Mouse (Mus musculus) liver, adult 2 months (tissue): ENCODE data around the gene Tm9sf4. TPM values are rescaled to one million over a fixed set of nuclear protein-coding genes. Genes with fewer than 3 reads are reported as not detected.

ENCODE experiments used
- DNase-seq: peaks from one replicate; pipeline ENCODE4 v3.0.0-alpha.2; 2011; ENCODE audit warnings: low read depth, low spot score; ENCODE audit errors: extremely low read depth
- H3K27ac ChIP-seq: fragments of 200-500 bp; replicated peaks from 2 replicates; pipeline ENCODE4 v1.5.1; 2012; ENCODE audit warnings: low read depth, mild to moderate bottlenecking, control low read depth, inconsistent platforms, low read length; ENCODE audit not compliant: insufficient read depth
- H3K27me3 ChIP-seq: fragments of 200-500 bp; 2 replicates; pipeline ENCODE4 v1.6.1; 2012; ENCODE audit warnings: mild to moderate bottlenecking, moderate library complexity, low read length, inconsistent platforms; ENCODE audit not compliant: control insufficient read depth, insufficient read depth
- H3K36me3 ChIP-seq: fragments of 200-500 bp; 2 replicates; pipeline ENCODE4 v1.6.1; 2012; ENCODE audit warnings: low read length, inconsistent platforms; ENCODE audit not compliant: control insufficient read depth, insufficient read depth
- H3K4me1 ChIP-seq: fragments of 200-500 bp; 2 replicates; pipeline ENCODE4 v1.6.1; 2011; ENCODE audit warnings: low read length; ENCODE audit not compliant: control insufficient read depth, insufficient read depth
- H3K4me3 ChIP-seq: fragments of 200-500 bp; 2 replicates; pipeline ENCODE4 v1.5.1; 2011; ENCODE audit warnings: low read depth, mild to moderate bottlenecking, control low read depth, low read length, moderate library complexity; ENCODE audit not compliant: insufficient read depth
- H3K79me2 ChIP-seq: fragments of 200-500 bp; 2 replicates; pipeline ENCODE4 v1.6.1; 2012; ENCODE audit warnings: inconsistent platforms, mild to moderate bottlenecking, low read length, moderate library complexity; ENCODE audit not compliant: control insufficient read depth, insufficient read depth
- H3K9ac ChIP-seq: fragments of 200-500 bp; 2 replicates; pipeline ENCODE4 v1.6.1; 2012; ENCODE audit warnings: low read depth, mild to moderate bottlenecking, control low read depth, inconsistent platforms, low read length
- CTCF ChIP-seq: fragments of 200-500 bp; IDR thresholded peaks from 2 replicates; pipeline ENCODE4 v1.5.1; 2011; ENCODE audit warnings: low read depth, low read length, control low read depth
- POLR2A ChIP-seq: fragments of 200-500 bp; IDR thresholded peaks from 2 replicates; pipeline ENCODE4 v1.6.1; 2011; ENCODE audit warnings: low read length, control low read depth; ENCODE audit not compliant: insufficient read depth; ENCODE audit errors: extremely low read depth
- WGBS: fragments of 180-500 bp; shearing (Covaris S2); methylation state at CpG from one replicate; pipeline ENCODE4 v1.1.7; 2018; 5-methylcytosine and 5-hydroxymethylcytosine counted together
- polyA plus RNA-seq: library from polyadenylated mRNA; depleted of rRNA; stranded (reverse); fragments of >200 nt; gene quantifications from 2 replicates; pipeline ENCODE4 v1.2.3, GENCODE M21; 2012
- total RNA-seq: library from RNA; depleted of rRNA; stranded (reverse); fragments of >200 nt; gene quantifications from 2 replicates; pipeline ENCODE4 v1.2.3, GENCODE M21; 2014

Gene Tm9sf4
- total and polyA plus RNA-seq, 2 experiments, result 28.0 to 45.5 TPM

DNA sequence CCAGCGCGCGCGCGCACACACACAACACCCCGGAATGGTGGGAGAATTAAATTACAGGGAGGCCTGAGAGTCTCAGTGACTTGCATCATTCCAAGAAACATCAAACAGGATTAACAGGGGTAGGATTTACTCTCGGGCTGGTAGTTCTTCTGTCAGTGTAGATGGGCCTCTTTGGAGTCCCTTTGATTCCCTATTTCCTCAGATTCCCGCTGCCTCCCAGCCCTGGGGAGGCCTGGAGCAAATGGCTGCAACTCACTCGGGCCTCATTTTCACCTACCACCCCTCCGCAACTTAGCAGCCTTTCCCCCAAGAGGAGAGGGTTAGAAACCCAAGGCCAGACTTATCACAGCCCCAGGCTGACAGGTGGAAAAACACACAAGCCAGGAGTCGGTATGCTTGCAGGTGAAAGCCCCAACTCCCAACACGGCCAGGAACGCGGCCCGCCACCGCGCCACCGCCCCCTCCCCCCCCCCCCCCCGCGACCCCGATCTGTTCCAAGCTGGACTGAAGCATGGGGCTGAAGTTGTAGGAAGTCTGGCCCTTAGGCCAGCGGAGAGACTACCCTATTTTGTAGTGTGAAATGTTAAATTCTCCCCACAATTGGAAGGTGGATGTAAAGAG, 78.9 kb downstream of the Tm9sf4 start:
- Histone ChIP-seq H3K27me3 (no peaks in the 10 kb centered on the region), H3K36me3 (peaks cover 2% of the 10 kb centered on the region; the same call in 1 of the 2 replicates), H3K4me3 (peak overlapping the region; percentile 99), H3K9ac (peak overlapping the region; percentile 99), H3K4me1 (peaks cover 17% of the 10 kb centered on the region), H3K27ac (peak overlapping the region; percentile 38; the same call in 1 of the 2 replicates), H3K79me2 (peaks cover 14% of the 10 kb centered on the region; the same call in 1 of the 2 replicates)
- TF ChIP-seq POLR2A, result no peak
- TF ChIP-seq CTCF, result no peak
- peak; percentile 22 for DNase-seq
- 8% methylated on average over 21 of the region's 22 CpGs for WGBS

GRCm38 (mm10) chr2:153240701-153241235, 79.7 kb downstream of the Tm9sf4 start:
- peak; percentile 33 for DNase-seq
- peak overlapping the region; percentile 87 for H3K27ac ChIP-seq
- peaks cover 17% of the 10 kb centered on the region for H3K4me1 ChIP-seq
- H3K9ac ChIP-seq, result peak overlapping the region; percentile 99
- no peaks in the 10 kb centered on the region for H3K36me3 ChIP-seq
- TF ChIP-seq CTCF (no peak), POLR2A (no peak)
- H3K79me2 ChIP-seq, result peaks cover 14% of the 10 kb centered on the region; the same call in 1 of the 2 replicates
- H3K27me3 ChIP-seq, result no peaks in the 10 kb centered on the region
- peak overlapping the region; percentile 99 for H3K4me3 ChIP-seq
- WGBS, result 1% methylated on average over 32 of the region's 33 CpGs

- Histone ChIP-seq H3K27ac (peak within 1 kb of the TSS; percentile 87), H3K4me1 (peaks cover 17% of the 10 kb centered on the region), H3K9ac (peak within 1 kb of the TSS; percentile 99), H3K27me3 (no peaks in the 10 kb centered on the region), H3K79me2 (peaks cover 14% of the 10 kb centered on the region; the same call in 1 of the 2 replicates), H3K4me3 (peak within 1 kb of the TSS; percentile 99), H3K36me3 (0 out of 2 replicates have a peak, but pooled peaks cover 2% of the 10 kb centered on the region)
- TF ChIP-seq POLR2A (peak; percentile 41; the same call in 1 of the 2 replicates), CTCF (peak; percentile 44)
- DNase-seq, result peak; percentile 62
- WGBS, result 1% methylated on average over 71 of the region's 72 CpGs
Measured at GRCm38 (mm10) chr2:153241250-153242014, 80.3 kb downstream of the Tm9sf4 start, which contains the start of the genes Plagl2 and Pofut1. TSS of gene Plagl2 (minus strand) at chr2:153241426. TSS of gene Pofut1 (plus strand) at chr2:153241533.

DNA sequence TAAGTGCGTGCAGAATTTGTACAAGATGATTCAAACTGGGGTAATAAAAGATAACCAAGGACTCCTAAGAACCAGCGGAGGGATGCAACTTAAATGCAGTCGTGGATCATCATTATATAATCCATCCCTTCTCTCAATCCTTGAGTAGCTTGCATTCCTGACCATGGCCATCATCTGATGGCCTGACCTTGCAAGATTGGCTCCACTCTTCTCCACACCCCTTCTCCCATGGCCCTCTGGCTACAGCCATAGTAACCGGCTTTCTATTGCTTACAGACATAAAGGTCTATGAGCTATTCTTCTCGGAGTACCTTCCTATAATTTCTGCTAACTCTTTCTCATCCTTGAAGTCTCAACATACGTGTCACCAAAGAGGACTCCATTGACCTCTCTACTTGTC, 81.1 kb downstream of the Tm9sf4 start:
- no peak overlapping the region for H3K9ac ChIP-seq
- H3K36me3 ChIP-seq, result 0 out of 2 replicates have a peak, but pooled peaks cover 2% of the 10 kb centered on the region

DNA sequence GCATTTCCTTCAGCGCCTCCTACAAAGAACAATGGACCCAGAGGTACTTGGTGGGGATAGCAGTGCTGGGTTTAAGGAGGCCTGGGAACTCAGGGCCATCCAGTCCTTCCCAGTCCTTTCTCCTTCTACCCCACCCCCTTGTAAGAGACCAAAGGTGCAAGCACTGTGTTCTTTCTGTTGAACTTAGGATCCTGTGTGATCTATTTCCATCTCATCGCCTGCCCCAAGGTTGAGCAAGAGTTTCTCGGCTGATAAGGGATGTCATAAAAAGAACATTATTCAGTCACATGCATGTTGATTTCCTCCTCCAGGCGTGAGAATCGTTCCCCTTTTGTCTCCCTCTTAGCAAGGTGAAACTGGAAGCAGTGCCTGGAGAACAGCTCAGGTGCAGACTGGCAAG, 88.6 kb downstream of the Tm9sf4 start:
- Histone ChIP-seq H3K27me3 (no peaks in the 10 kb centered on the region), H3K27ac (no peak overlapping the region), H3K79me2 (no peaks in the 10 kb centered on the region), H3K4me1 (no peaks in the 10 kb centered on the region), H3K4me3 (no peak overlapping the region), H3K9ac (no peak overlapping the region), H3K36me3 (peaks cover 19% of the 10 kb centered on the region)
- 70% methylated on average over 5 of the region's 5 CpGs for WGBS
- TF ChIP-seq POLR2A (no peak), CTCF (no peak)
- DNase-seq, result no peak

More for the DNA sequence above, 81.1 kb downstream of the Tm9sf4 start:
- Histone ChIP-seq H3K79me2 (peaks cover 14% of the 10 kb centered on the region; the same call in 1 of the 2 replicates), H3K4me1 (peaks cover 16% of the 10 kb centered on the region), H3K4me3 (no peak overlapping the region), H3K27me3 (no peaks in the 10 kb centered on the region), H3K27ac (no peak overlapping the region)
- no peak for DNase-seq
- WGBS, result 62% methylated on average over 6 of the region's 6 CpGs
- no peak for TF ChIP-seq POLR2A
- TF ChIP-seq CTCF, result no peak
